Mouse (Mus musculus): ENCODE measurements around the gene Aifm1.

Gene Aifm1

GRCm38 (mm10) chrX:48428241-48428640 is 85.1 kb downstream of the Aifm1 start:
- intact Hi-C loops (cut with DNase I), result loop anchor here (10.0 kb wide), 1 partner anchor 97 kb away; no protein-coding TSS in a partner anchor

- intact Hi-C loops (cut with DNase I), result loop anchor here (10.0 kb wide), 1 partner anchor 100 kb away; no protein-coding TSS in a partner anchor
Measured at GRCm38 (mm10) chrX:48425280-48425679, 88.1 kb downstream of the Aifm1 start.

Data from adrenal gland (tissue).